Mouse (Mus musculus) kidney, embryonic 16.5 days (tissue): ENCODE results near the gene Fubp1. TPM values are rescaled to one million over a fixed set of nuclear protein-coding genes. Genes with fewer than 3 reads are reported as not detected.

Source experiments
- ATAC-seq: fragments of 200-750 bp; cut with Nextera tagmentation; 2 replicates; pipeline ENCODE4 v1.8.0; 2017; ENCODE audit warnings: moderate TSS enrichment; ENCODE audit not compliant: low FRiP score, low TSS enrichment
- H3K27ac ChIP-seq: fragments of 300-500 bp; sonication (generic); 2 replicates; pipeline ENCODE4 v1.5.1; 2014; ENCODE audit warnings: low read length
- H3K27me3 ChIP-seq: fragments of 300-500 bp; sonication (generic); 2 replicates; pipeline ENCODE4 v1.6.1; 2014; ENCODE audit warnings: low read length, control low read depth, mixed read lengths; ENCODE audit not compliant: insufficient read depth
- H3K36me3 ChIP-seq: fragments of 300-500 bp; sonication (generic); 2 replicates; pipeline ENCODE4 v1.6.1; 2014; ENCODE audit warnings: low read length, control low read depth, mixed read lengths; ENCODE audit not compliant: insufficient read depth
- H3K4me1 ChIP-seq: fragments of 300-500 bp; sonication (generic); 2 replicates; pipeline ENCODE4 v1.6.1; 2014; ENCODE audit warnings: low read length, control low read depth, mixed read lengths; ENCODE audit not compliant: insufficient read depth
- H3K4me2 ChIP-seq: fragments of 300-500 bp; sonication (generic); replicated peaks from 2 replicates; pipeline ENCODE4 v1.6.1; 2014; ENCODE audit warnings: low read depth, low read length
- H3K4me3 ChIP-seq: fragments of 300-500 bp; sonication (generic); 2 replicates; pipeline ENCODE4 v1.5.1; 2014; ENCODE audit warnings: mild to moderate bottlenecking, low read length
- H3K9ac ChIP-seq: fragments of 300-500 bp; sonication (generic); replicated peaks from 2 replicates; pipeline ENCODE4 v1.6.1; 2014; ENCODE audit warnings: low read length
- H3K9me3 ChIP-seq: fragments of 300-500 bp; sonication (generic); 2 replicates; pipeline ENCODE4 v1.6.1; 2016; ENCODE audit warnings: low read length, control low read depth
- WGBS: fragments of 180-500 bp; shearing (Covaris S2); extraction: QIAGEN DNeasy Blood & Tissue Kit; methylation state at CpG from one replicate; pipeline ENCODE4 v1.1.7; 2014; 5-methylcytosine and 5-hydroxymethylcytosine counted together
- polyA plus RNA-seq: library from polyadenylated mRNA; unstranded; fragments of >200 nt; fragmentation: Nextera tagmentation; extraction: Ambion mirVana; gene quantifications from 2 replicates; pipeline ENCODE4 v1.2.1, GENCODE M21; 2015

Fubp1 gene
- polyA plus RNA-seq, 1 experiment from 2014 or later: 258 TPM

- Histone ChIP-seq H3K9ac (no peak overlapping the region), H3K9me3 (0 out of 2 replicates have a peak, but pooled peaks cover 8% of the 10 kb centered on the region), H3K27ac (no peak overlapping the region), H3K4me1 (peaks cover 10% of the 10 kb centered on the region), H3K36me3 (no peaks in the 10 kb centered on the region), H3K4me3 (no peak overlapping the region), H3K4me2 (no peak overlapping the region), H3K27me3 (no peaks in the 10 kb centered on the region)
- WGBS: 65% methylated on average over 2 of the region's 2 CpGs
- ATAC-seq: no peak
Observed at GRCm38 (mm10) chr3:152171236-152171635, 39.0 kb upstream of the Fubp1 start.

- WGBS: 45% methylated on average over 7 of the region's 7 CpGs
- Histone ChIP-seq H3K4me3 (no peak overlapping the region), H3K27me3 (no peaks in the 10 kb centered on the region), H3K4me2 (no peak overlapping the region), H3K4me1 (peaks cover 4% of the 10 kb centered on the region; the same call in 1 of the 2 replicates), H3K9me3 (0 out of 2 replicates have a peak, but pooled peaks cover 8% of the 10 kb centered on the region), H3K36me3 (no peaks in the 10 kb centered on the region), H3K9ac (no peak overlapping the region), H3K27ac (no peak overlapping the region)
- no peak for ATAC-seq
Observed at GRCm38 (mm10) chr3:152171862-152172261, 38.4 kb upstream of the Fubp1 start.

GRCm38 (mm10) chr3:152172322-152172935 is 37.8 kb upstream of the Fubp1 start:
- Histone ChIP-seq H3K27me3 (no peaks in the 10 kb centered on the region), H3K27ac (no peak overlapping the region), H3K9ac (no peak overlapping the region), H3K4me1 (no peaks in the 10 kb centered on the region), H3K36me3 (no peaks in the 10 kb centered on the region), H3K4me2 (no peak overlapping the region), H3K9me3 (0 out of 2 replicates have a peak, but pooled peaks cover 8% of the 10 kb centered on the region), H3K4me3 (no peak overlapping the region)
- 55% methylated on average over 7 of the region's 7 CpGs for WGBS
- ATAC-seq: no peak

DNA sequence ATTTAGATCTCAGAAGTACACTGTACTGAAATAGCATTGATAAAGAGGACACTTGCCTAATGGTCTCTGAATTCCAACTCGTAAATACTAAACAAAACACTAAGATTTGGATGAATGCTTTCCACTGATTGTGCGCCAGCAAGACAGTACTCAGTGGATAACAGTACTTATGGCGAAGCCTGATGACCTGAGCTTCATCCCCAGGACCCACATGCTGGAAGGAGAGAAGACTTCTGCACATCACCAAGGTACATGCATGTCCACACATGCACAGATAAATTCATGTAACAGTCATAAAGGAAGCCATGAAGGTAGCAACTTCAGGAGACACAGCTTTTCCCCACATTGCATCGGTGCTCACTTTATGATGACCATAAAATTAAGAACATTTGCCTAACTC is 31.4 kb upstream of the Fubp1 start:
- 64% methylated on average over 4 of the region's 4 CpGs for WGBS
- no peak overlapping the region for H3K27ac ChIP-seq
- H3K9me3 ChIP-seq: no peaks in the 10 kb centered on the region
- no peak overlapping the region for H3K4me2 ChIP-seq
- H3K4me1 ChIP-seq: peaks cover 4% of the 10 kb centered on the region; the same call in 1 of the 2 replicates
- H3K9ac ChIP-seq: no peak overlapping the region
- H3K36me3 ChIP-seq: peaks cover 7% of the 10 kb centered on the region; the same call in 1 of the 2 replicates
- no peaks in the 10 kb centered on the region for H3K27me3 ChIP-seq
- no peak overlapping the region for H3K4me3 ChIP-seq
- no peak for ATAC-seq

DNA sequence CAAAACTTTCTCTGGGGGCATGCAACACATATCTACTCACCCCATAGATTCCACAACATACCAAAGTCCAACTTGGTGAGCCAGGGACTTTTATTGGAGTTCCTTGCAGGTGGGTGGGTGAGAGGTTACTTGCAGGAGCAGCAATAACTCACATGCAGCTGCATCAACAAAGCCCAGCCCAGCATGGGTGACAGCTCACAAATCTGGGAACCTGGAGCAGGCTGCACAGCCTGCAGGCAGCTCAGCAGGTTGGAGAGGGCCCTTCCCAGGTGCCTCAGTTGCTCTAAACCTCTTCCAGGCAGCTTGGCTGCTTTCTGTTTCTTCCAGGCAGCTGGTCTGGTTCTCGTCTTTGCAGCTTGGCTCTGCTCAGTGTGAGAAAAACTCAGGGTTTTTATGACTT is 30.9 kb upstream of the Fubp1 start:
- WGBS: 17% methylated on average over 1 of the region's 1 CpGs
- no peak overlapping the region for H3K9ac ChIP-seq
- peaks cover 7% of the 10 kb centered on the region; the same call in 1 of the 2 replicates for H3K36me3 ChIP-seq
- H3K4me2 ChIP-seq: no peak overlapping the region
- H3K4me1 ChIP-seq: peaks cover 4% of the 10 kb centered on the region; the same call in 1 of the 2 replicates
- peak; percentile 50; the same call in 1 of the 2 replicates for ATAC-seq
- H3K9me3 ChIP-seq: no peaks in the 10 kb centered on the region
- no peaks in the 10 kb centered on the region for H3K27me3 ChIP-seq
- H3K4me3 ChIP-seq: no peak overlapping the region
- H3K27ac ChIP-seq: no peak overlapping the region

DNA sequence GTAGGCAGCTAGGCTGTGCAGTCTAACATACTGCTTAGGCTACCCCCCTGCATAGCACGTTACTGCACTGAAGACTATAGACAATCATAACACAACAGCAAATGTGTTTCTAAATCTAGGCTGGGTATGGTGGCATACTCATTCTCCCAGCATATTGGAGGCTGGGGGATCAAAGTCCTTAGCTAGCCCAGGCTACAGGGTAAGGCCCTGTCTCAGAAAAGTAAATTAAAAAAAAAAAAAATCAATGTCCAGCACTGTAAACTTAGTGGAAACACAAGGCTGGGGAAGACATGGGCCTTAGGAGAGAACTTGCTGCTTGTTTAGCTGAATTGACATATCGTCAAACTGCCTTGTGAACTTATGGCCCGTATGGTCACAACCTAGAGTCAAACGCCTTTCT is 29.6 kb upstream of the Fubp1 start:
- H3K36me3 ChIP-seq: peaks cover 13% of the 10 kb centered on the region
- H3K27me3 ChIP-seq: no peaks in the 10 kb centered on the region
- no peak overlapping the region for H3K4me3 ChIP-seq
- no peaks in the 10 kb centered on the region for H3K9me3 ChIP-seq
- no peak for ATAC-seq
- peaks cover 4% of the 10 kb centered on the region; the same call in 1 of the 2 replicates for H3K4me1 ChIP-seq
- H3K4me2 ChIP-seq: no peak overlapping the region
- 82% methylated on average over 4 of the region's 4 CpGs for WGBS
- H3K9ac ChIP-seq: no peak overlapping the region
- no peak overlapping the region for H3K27ac ChIP-seq

GRCm38 (mm10) chr3:152183522-152183921 is 26.7 kb upstream of the Fubp1 start:
- Histone ChIP-seq H3K27me3 (no peaks in the 10 kb centered on the region), H3K27ac (no peak overlapping the region), H3K4me1 (peaks cover 4% of the 10 kb centered on the region; the same call in 1 of the 2 replicates), H3K36me3 (peaks cover 18% of the 10 kb centered on the region), H3K4me3 (no peak overlapping the region), H3K9me3 (no peaks in the 10 kb centered on the region), H3K9ac (no peak overlapping the region), H3K4me2 (no peak overlapping the region)
- 74% methylated on average over 9 of the region's 9 CpGs for WGBS
- ATAC-seq: no peak

DNA sequence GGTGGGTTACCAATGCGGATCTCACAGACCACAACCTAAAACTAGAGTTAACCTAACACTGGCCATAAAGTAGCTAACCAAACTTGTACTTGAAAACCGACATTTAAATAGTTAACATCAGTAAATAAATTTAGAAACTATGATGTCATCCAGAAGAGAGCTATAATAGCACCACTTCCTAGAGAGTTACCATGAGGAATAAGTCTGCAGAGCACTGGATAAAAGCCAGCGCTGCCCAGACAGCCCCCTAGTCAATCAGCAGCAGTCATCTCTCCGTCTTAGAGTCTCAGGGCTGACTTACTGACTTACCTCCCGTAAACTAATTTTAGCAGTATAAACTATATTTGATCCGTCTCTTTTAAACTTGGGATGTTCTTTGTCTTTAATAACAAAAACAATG is 24.1 kb upstream of the Fubp1 start:
- WGBS: 74% methylated on average over 6 of the region's 6 CpGs
- Histone ChIP-seq H3K27me3 (no peaks in the 10 kb centered on the region), H3K9ac (no peak overlapping the region), H3K4me2 (no peak overlapping the region), H3K4me1 (peaks cover 7% of the 10 kb centered on the region), H3K9me3 (no peaks in the 10 kb centered on the region), H3K27ac (no peak overlapping the region), H3K4me3 (no peak overlapping the region), H3K36me3 (peaks cover 18% of the 10 kb centered on the region)
- no peak for ATAC-seq

DNA sequence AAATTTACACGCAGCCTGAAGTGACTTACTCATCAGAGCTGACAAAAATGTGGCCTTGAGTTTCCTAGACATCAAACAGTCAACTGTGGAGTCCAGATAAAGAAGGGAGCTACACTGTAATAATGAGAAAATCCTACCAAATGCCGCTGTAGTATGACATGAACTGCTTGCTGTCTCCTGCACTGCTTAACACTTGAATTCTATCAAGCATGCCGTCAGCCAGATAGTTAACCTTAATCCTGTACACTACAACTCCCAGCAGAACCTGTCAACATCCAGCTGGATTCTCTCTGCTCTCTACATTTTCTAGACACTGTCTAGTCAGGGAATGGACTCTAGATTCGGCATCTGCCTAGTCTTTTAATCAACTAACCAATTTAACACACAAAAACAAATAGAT is 20.9 kb upstream of the Fubp1 start:
- no peak overlapping the region for H3K27ac ChIP-seq
- no peak overlapping the region for H3K9ac ChIP-seq
- no peak overlapping the region for H3K4me3 ChIP-seq
- ATAC-seq: peak; percentile 44
- H3K4me2 ChIP-seq: peak overlapping the region; percentile 11; the same call in 1 of the 2 replicates
- H3K4me1 ChIP-seq: peaks cover 16% of the 10 kb centered on the region
- H3K36me3 ChIP-seq: peaks cover 11% of the 10 kb centered on the region
- H3K27me3 ChIP-seq: no peaks in the 10 kb centered on the region
- 34% methylated on average over 4 of the region's 4 CpGs for WGBS
- no peaks in the 10 kb centered on the region for H3K9me3 ChIP-seq

- peak overlapping the region; percentile 29 for H3K4me3 ChIP-seq
- no peaks in the 10 kb centered on the region for H3K9me3 ChIP-seq
- H3K27me3 ChIP-seq: no peaks in the 10 kb centered on the region
- peak overlapping the region; percentile 62 for H3K9ac ChIP-seq
- peaks cover 4% of the 10 kb centered on the region; the same call in 1 of the 2 replicates for H3K36me3 ChIP-seq
- peaks cover 16% of the 10 kb centered on the region for H3K4me1 ChIP-seq
- peak overlapping the region; percentile 50; the same call in 1 of the 2 replicates for H3K27ac ChIP-seq
- H3K4me2 ChIP-seq: peak overlapping the region; percentile 41
- WGBS: 74% methylated on average over 9 of the region's 9 CpGs
- ATAC-seq: no peak
Observed at GRCm38 (mm10) chr3:152190679-152191477, 19.3 kb upstream of the Fubp1 start.
